Mouse (Mus musculus): ENCODE data around the gene Vrtn. TPM values are rescaled to one million over a fixed set of nuclear protein-coding genes. Genes with fewer than 3 reads are reported as not detected.
A peak's percentile ranks its signal among the peaks of the same experiment; 100 is the strongest.

The Vrtn gene
- polyA plus RNA-seq, 1 experiment from 2014 or later, result not detected

DNA sequence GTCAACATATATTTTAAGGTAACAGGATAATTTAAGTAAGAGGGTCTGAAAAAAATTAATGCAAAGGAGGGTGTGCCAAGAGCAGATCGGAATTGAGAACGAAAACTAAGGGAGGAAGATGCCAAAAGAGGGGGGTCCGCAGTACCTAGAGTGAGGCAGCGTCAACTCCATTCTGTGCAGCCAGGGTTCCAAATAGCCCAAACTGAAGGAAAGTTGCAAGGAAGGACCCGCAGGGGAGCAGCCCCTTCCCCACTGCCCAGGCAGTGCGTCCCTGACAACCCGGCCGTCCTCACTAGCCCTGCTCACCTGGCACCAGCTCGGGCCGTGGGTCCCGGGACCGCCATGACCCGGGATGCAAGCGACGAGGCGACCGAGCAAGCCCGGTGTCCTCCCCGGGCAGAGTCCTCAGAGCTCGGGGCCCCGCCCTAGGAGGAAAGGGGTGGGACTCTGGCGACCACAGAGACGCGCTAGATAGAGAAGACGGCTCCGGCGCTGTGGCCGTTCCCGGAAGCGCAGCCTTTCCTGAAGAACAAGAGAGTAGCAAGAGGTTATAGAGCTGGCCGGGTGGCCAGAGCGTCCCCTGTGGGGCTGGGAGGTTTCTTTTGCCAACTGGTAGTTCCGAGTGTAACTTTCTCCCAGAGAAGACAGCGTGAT is 23.7 kb upstream of the Vrtn start, which contains the start of gene Abcd4:
Gene Abcd4 (minus strand): TSS at position 437 of the 654 bp plus-strand sequence.
- ATAC-seq (replicated peaks; ENCODE audit: insufficient number of reproducible peaks, low FRiP score, low TSS enrichment, low read depth) (peak; percentile 98), DNase-seq (ENCODE audit: low spot score) (peak; percentile 94)
- H3K27ac ChIP-seq (replicated peaks; ENCODE audit: low read depth, low read length), result no peak within 1 kb of the TSS

DNA sequence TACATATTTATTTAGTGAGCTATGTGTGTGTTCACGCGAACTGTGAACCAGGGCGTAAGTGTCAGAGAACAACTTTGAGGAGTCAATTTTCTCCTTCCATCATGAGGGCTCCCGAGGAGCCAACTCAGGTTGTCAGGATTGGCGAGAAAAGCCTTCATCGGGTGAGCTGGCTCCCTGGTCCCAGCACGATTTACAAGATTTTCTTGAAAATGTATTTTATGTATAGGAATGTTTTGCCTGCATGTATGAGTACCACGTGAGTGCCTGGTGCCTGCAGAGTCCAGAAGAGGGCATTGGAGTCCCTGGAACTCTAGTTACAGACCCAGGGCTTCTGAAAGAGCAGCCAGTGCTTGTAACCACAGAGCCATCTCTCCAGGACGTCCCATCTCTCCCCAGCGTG is 23.2 kb upstream of the Vrtn start:
- Histone ChIP-seq H3K9me3 (replicated peaks; ENCODE audit: control insufficient read depth, low read length) (no peaks in the 10 kb centered on the region), H3K27me3 (ENCODE audit: control insufficient read depth, insufficient read depth, low read length) (no peaks in the 10 kb centered on the region), H3K36me3 (replicated peaks; ENCODE audit: control insufficient read depth, insufficient read depth, low read depth, low read length) (no peaks in the 10 kb centered on the region), H3K27ac (replicated peaks; ENCODE audit: low read depth, low read length) (no peak overlapping the region), H3K4me3 (ENCODE audit: low read depth, low read length) (peak overlapping the region; percentile 68), H3K9ac (replicated peaks; ENCODE audit: low read length) (peak overlapping the region; percentile 47), H3K4me2 (ENCODE audit: low read depth, low read length) (peak overlapping the region; percentile 44), H3K4me1 (ENCODE audit: control insufficient read depth, insufficient read depth, low read length) (no peaks in the 10 kb centered on the region)
- WGBS, result 9% methylated on average over 10 of the region's 10 CpGs
- 0 out of 2 replicates have a peak, but pooled peaks have one; percentile 62 for ATAC-seq (replicated peaks; ENCODE audit: insufficient number of reproducible peaks, low FRiP score, low TSS enrichment, low read depth)
- no peak for DNase-seq (ENCODE audit: low spot score)

More for the DNA sequence above, 23.7 kb upstream of the Vrtn start, which contains the start of gene Abcd4:
- no peaks in the 10 kb centered on the region for H3K27me3 ChIP-seq (ENCODE audit: control insufficient read depth, insufficient read depth, low read length)
- no peaks in the 10 kb centered on the region for H3K9me3 ChIP-seq (replicated peaks; ENCODE audit: control insufficient read depth, low read length)
- WGBS, result under 1% methylated on average over 34 of the region's 34 CpGs
- H3K36me3 ChIP-seq (replicated peaks; ENCODE audit: control insufficient read depth, insufficient read depth, low read depth, low read length), result no peaks in the 10 kb centered on the region
- H3K9ac ChIP-seq (replicated peaks; ENCODE audit: low read length), result peak within 1 kb of the TSS; percentile 87
- no peaks in the 10 kb centered on the region for H3K4me1 ChIP-seq (ENCODE audit: control insufficient read depth, insufficient read depth, low read length)
- H3K4me3 ChIP-seq (ENCODE audit: low read depth, low read length), result peak within 1 kb of the TSS; percentile 68
- H3K4me2 ChIP-seq (ENCODE audit: low read depth, low read length), result peak within 1 kb of the TSS; percentile 53

DNA sequence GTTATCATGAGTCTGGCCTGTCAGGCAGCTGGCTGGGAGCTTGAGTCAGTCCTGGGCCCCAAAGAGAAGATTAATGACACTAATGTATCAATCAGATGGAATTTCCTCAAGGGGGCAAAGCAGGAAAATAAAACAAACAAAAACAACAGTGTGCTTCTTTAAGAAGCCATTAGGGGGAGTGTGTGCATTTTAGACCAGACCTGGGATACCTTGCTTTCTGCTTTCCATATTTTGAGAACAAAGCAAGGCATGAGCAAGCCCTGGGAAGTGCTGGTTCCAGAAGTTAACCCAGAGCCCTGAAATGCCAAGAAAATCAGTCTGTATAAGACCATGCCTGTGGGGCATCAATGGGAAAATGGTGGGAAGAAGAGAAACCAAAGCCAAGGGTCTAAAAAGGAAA is 19.8 kb upstream of the Vrtn start:
- ATAC-seq (replicated peaks; ENCODE audit: insufficient number of reproducible peaks, low FRiP score, low TSS enrichment, low read depth) (no peak), DNase-seq (ENCODE audit: low spot score) (peak; percentile 47)
- H3K4me2 ChIP-seq (ENCODE audit: low read depth, low read length), result no peak overlapping the region
- H3K9me3 ChIP-seq (replicated peaks; ENCODE audit: control insufficient read depth, low read length), result no peaks in the 10 kb centered on the region
- no peaks in the 10 kb centered on the region for H3K36me3 ChIP-seq (replicated peaks; ENCODE audit: control insufficient read depth, insufficient read depth, low read depth, low read length)
- H3K9ac ChIP-seq (replicated peaks; ENCODE audit: low read length), result no peak overlapping the region
- H3K4me1 ChIP-seq (ENCODE audit: control insufficient read depth, insufficient read depth, low read length), result no peaks in the 10 kb centered on the region
- no peak overlapping the region for H3K4me3 ChIP-seq (ENCODE audit: low read depth, low read length)
- H3K27ac ChIP-seq (replicated peaks; ENCODE audit: low read depth, low read length), result no peak overlapping the region
- H3K27me3 ChIP-seq (ENCODE audit: control insufficient read depth, insufficient read depth, low read length), result peaks cover 10% of the 10 kb centered on the region

DNA sequence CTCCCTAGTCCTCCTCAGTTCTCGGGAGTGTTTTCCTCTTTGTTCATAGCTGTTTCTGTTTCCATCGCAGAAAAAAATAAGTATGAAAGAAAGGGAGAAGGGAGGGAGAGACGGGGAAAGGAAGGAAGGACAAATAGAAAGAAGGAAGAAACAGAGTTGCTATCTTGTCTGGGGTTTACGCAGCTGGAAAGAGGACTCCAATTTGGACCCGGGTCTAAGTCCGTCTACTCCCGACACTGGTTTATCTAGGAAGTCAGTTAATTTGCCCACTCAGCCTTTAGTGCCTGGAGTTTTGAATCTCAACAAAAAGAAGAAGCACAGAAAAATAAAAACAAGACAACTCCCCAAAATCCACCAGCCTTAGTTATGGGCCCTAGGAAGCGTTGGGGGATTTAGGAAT is 16.2 kb upstream of the Vrtn start:
- DNase-seq (ENCODE audit: low spot score), result no peak
- ATAC-seq (replicated peaks; ENCODE audit: insufficient number of reproducible peaks, low FRiP score, low TSS enrichment, low read depth), result no peak
- no peaks in the 10 kb centered on the region for H3K36me3 ChIP-seq (replicated peaks; ENCODE audit: control insufficient read depth, insufficient read depth, low read depth, low read length)
- no peak overlapping the region for H3K27ac ChIP-seq (replicated peaks; ENCODE audit: low read depth, low read length)
- no peak overlapping the region for H3K9ac ChIP-seq (replicated peaks; ENCODE audit: low read length)
- H3K9me3 ChIP-seq (replicated peaks; ENCODE audit: control insufficient read depth, low read length), result no peaks in the 10 kb centered on the region
- H3K4me1 ChIP-seq (ENCODE audit: control insufficient read depth, insufficient read depth, low read length), result no peaks in the 10 kb centered on the region
- no peak overlapping the region for H3K4me2 ChIP-seq (ENCODE audit: low read depth, low read length)
- H3K4me3 ChIP-seq (ENCODE audit: low read depth, low read length), result no peak overlapping the region
- 17% methylated on average over 8 of the region's 8 CpGs for WGBS
- H3K27me3 ChIP-seq (ENCODE audit: control insufficient read depth, insufficient read depth, low read length), result peaks cover 10% of the 10 kb centered on the region

DNA sequence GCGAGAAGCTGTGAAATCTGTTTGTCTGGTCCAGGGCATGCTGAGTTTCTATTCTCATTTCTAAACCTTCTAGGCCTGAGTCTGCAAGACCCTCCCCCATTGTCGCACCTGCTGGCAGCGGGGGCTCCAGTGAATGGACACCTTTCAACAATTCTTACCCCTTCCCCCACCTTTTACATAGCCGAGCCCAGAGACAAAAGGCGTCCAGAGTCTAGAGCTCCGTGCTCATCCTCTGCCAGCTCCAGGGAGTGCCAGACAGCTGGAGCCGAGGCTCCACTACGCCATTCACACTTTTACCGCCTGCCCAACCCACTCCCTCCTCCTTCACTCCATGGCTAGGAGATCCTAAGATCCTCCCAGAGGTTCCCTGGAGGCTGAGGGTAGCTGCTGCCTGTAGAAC is 15.7 kb upstream of the Vrtn start:
- Histone ChIP-seq H3K9me3 (replicated peaks; ENCODE audit: control insufficient read depth, low read length) (no peaks in the 10 kb centered on the region), H3K27ac (replicated peaks; ENCODE audit: low read depth, low read length) (no peak overlapping the region), H3K9ac (replicated peaks; ENCODE audit: low read length) (no peak overlapping the region), H3K4me2 (ENCODE audit: low read depth, low read length) (no peak overlapping the region), H3K27me3 (ENCODE audit: control insufficient read depth, insufficient read depth, low read length) (peaks cover 10% of the 10 kb centered on the region), H3K4me1 (ENCODE audit: control insufficient read depth, insufficient read depth, low read length) (no peaks in the 10 kb centered on the region), H3K36me3 (replicated peaks; ENCODE audit: control insufficient read depth, insufficient read depth, low read depth, low read length) (no peaks in the 10 kb centered on the region), H3K4me3 (ENCODE audit: low read depth, low read length) (no peak overlapping the region)
- DNase-seq (ENCODE audit: low spot score) (no peak), ATAC-seq (replicated peaks; ENCODE audit: insufficient number of reproducible peaks, low FRiP score, low TSS enrichment, low read depth) (no peak)
- WGBS, result 2% methylated on average over 9 of the region's 9 CpGs

DNA sequence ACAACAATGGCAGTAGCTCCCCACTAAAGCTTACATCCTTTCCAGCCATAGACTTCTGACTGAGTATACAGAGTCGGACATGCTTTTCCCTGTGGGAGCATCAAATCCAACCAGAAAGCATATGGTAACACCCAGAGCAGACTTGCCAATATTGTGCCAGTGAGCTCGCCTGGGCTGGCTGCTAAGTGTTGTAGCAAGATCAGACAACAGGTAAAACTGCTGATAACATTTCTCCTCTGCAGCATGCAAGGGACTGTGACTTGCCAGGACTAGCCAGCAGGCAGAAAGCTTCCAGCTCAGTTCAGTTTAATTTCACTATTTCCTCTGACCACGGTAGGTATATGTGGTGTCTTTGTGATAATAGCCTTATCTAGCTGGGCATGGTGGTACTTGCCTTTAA is 9.0 kb upstream of the Vrtn start:
- H3K9ac ChIP-seq (replicated peaks; ENCODE audit: low read length), result no peak overlapping the region
- no peak for DNase-seq (ENCODE audit: low spot score)
- WGBS, result 76% methylated on average over 3 of the region's 3 CpGs

DNA sequence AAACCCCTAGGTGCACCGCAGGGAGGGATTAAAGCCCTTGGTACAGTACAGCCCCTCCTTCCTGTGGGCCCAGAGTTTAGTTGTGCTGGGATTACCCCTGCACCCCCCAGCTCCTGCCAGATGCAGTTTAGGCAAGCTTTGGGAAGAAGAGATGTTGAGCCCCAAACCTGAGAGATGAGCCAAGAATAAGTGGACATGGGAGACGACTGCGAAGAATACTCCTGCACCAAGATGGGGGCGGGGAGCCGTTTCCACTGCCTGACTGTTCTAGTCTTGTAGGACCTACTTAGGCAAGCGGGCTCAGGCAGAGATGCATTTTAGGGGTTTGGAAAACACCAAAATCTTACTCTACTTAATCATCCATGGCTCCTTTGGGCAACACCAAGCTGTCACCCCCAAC is 566 bp upstream of the Vrtn start:
- Histone ChIP-seq H3K27me3 (ENCODE audit: control insufficient read depth, insufficient read depth, low read length) (peaks cover 38% of the 10 kb centered on the region), H3K4me3 (ENCODE audit: low read depth, low read length) (no peak overlapping the region), H3K4me1 (ENCODE audit: control insufficient read depth, insufficient read depth, low read length) (no peaks in the 10 kb centered on the region), H3K9ac (replicated peaks; ENCODE audit: low read length) (no peak overlapping the region), H3K36me3 (replicated peaks; ENCODE audit: control insufficient read depth, insufficient read depth, low read depth, low read length) (no peaks in the 10 kb centered on the region), H3K9me3 (replicated peaks; ENCODE audit: control insufficient read depth, low read length) (no peaks in the 10 kb centered on the region), H3K27ac (replicated peaks; ENCODE audit: low read depth, low read length) (no peak overlapping the region), H3K4me2 (ENCODE audit: low read depth, low read length) (no peak overlapping the region)
- no peak for ATAC-seq (replicated peaks; ENCODE audit: insufficient number of reproducible peaks, low FRiP score, low TSS enrichment, low read depth)
- no peak for DNase-seq (ENCODE audit: low spot score)
- WGBS, result 9% methylated on average over 6 of the region's 6 CpGs

More for the DNA sequence above, 9.0 kb upstream of the Vrtn start:
- Histone ChIP-seq H3K4me1 (ENCODE audit: control insufficient read depth, insufficient read depth, low read length) (no peaks in the 10 kb centered on the region), H3K36me3 (replicated peaks; ENCODE audit: control insufficient read depth, insufficient read depth, low read depth, low read length) (no peaks in the 10 kb centered on the region), H3K27ac (replicated peaks; ENCODE audit: low read depth, low read length) (no peak overlapping the region), H3K4me3 (ENCODE audit: low read depth, low read length) (no peak overlapping the region), H3K4me2 (ENCODE audit: low read depth, low read length) (no peak overlapping the region), H3K27me3 (ENCODE audit: control insufficient read depth, insufficient read depth, low read length) (no peaks in the 10 kb centered on the region), H3K9me3 (replicated peaks; ENCODE audit: control insufficient read depth, low read length) (no peaks in the 10 kb centered on the region)
- ATAC-seq (replicated peaks; ENCODE audit: insufficient number of reproducible peaks, low FRiP score, low TSS enrichment, low read depth), result no peak

DNA sequence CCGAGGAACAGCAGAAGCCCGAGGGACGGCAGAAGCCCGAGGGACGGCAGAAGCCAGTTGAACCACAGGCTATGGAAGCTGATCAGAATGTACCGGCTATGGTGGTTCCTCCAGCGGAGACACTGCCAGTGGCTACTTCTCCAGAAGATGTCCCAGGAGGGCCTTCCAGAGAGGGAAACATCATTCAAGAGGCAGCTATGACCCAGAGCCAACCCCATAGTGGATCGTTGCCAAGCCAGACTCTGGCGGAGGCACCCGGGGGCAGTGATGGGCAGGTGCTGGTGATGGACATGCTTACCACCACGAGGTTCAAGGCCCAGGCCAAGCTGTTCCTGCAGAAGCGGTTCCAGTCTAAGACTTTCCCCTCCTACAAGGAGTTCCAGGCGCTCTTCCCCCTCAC is 9.4 kb downstream of the Vrtn start:
- DNase-seq (ENCODE audit: low spot score) (no peak), ATAC-seq (replicated peaks; ENCODE audit: insufficient number of reproducible peaks, low FRiP score, low TSS enrichment, low read depth) (no peak)
- Histone ChIP-seq H3K9me3 (replicated peaks; ENCODE audit: control insufficient read depth, low read length) (no peaks in the 10 kb centered on the region), H3K4me2 (ENCODE audit: low read depth, low read length) (no peak overlapping the region), H3K27me3 (ENCODE audit: control insufficient read depth, insufficient read depth, low read length) (no peaks in the 10 kb centered on the region), H3K36me3 (replicated peaks; ENCODE audit: control insufficient read depth, insufficient read depth, low read depth, low read length) (no peaks in the 10 kb centered on the region), H3K4me1 (ENCODE audit: control insufficient read depth, insufficient read depth, low read length) (no peaks in the 10 kb centered on the region), H3K27ac (replicated peaks; ENCODE audit: low read depth, low read length) (no peak overlapping the region), H3K9ac (replicated peaks; ENCODE audit: low read length) (no peak overlapping the region), H3K4me3 (ENCODE audit: low read depth, low read length) (no peak overlapping the region)
- 86% methylated on average over 13 of the region's 13 CpGs for WGBS

Data from embryonic facial prominence, embryonic 11.5 days (tissue).